Mouse (Mus musculus) forebrain, embryonic 16.5 days (tissue): ENCODE data around the gene Galnt6. TPM values are rescaled to one million over a fixed set of nuclear protein-coding genes. Genes with fewer than 3 reads are reported as not detected.

Experiments
- ATAC-seq: fragments of 200-750 bp; cut with Nextera tagmentation; 2 replicates; pipeline ENCODE4 v1.8.0; 2017; ENCODE audit warnings: mild to moderate bottlenecking, moderate library complexity
- H3K27ac ChIP-seq: fragments of 300-500 bp; sonication (generic); 2 replicates; pipeline ENCODE4 v1.5.1; 2014; ENCODE audit warnings: low read length, control low read depth
- H3K27me3 ChIP-seq: fragments of 300-500 bp; sonication (generic); replicated peaks from 2 replicates; pipeline ENCODE4 v1.6.1; 2014; ENCODE audit warnings: low read length; ENCODE audit not compliant: control insufficient read depth, insufficient read depth
- H3K36me3 ChIP-seq: fragments of 300-500 bp; sonication (generic); 2 replicates; pipeline ENCODE4 v1.6.1; 2014; ENCODE audit not compliant: control insufficient read depth, insufficient read depth
- H3K4me1 ChIP-seq: fragments of 300-500 bp; sonication (generic); replicated peaks from 2 replicates; pipeline ENCODE4 v1.6.1; 2014; ENCODE audit warnings: low read length; ENCODE audit not compliant: control insufficient read depth, insufficient read depth
- H3K4me2 ChIP-seq: fragments of 300-500 bp; sonication (generic); 2 replicates; pipeline ENCODE4 v1.6.1; 2014; ENCODE audit warnings: mild to moderate bottlenecking, low read length, control low read depth
- H3K4me3 ChIP-seq: fragments of 300-500 bp; sonication (generic); replicated peaks from 2 replicates; pipeline ENCODE4 v1.5.1; 2014; ENCODE audit warnings: mild to moderate bottlenecking, low read length, control low read depth
- H3K9ac ChIP-seq: fragments of 300-500 bp; sonication (generic); replicated peaks from 2 replicates; pipeline ENCODE4 v1.6.1; 2014; ENCODE audit warnings: low read depth, low read length, control low read depth
- H3K9me3 ChIP-seq: fragments of 300-500 bp; sonication (generic); 2 replicates; pipeline ENCODE4 v1.6.1; 2016; ENCODE audit warnings: low read length; ENCODE audit not compliant: control insufficient read depth
- WGBS: fragments of 180-500 bp; shearing (Covaris S2); extraction: QIAGEN DNeasy Blood & Tissue Kit; methylation state at CpG from one replicate; pipeline ENCODE4 v1.1.7; 2014; 5-methylcytosine and 5-hydroxymethylcytosine counted together
- polyA plus RNA-seq: library from polyadenylated mRNA; unstranded; fragments of >200 nt; fragmentation: Nextera tagmentation; extraction: Ambion mirVana; gene quantifications from 2 replicates; pipeline ENCODE4 v1.2.1, GENCODE M21; 2015

Gene Galnt6
- polyA plus RNA-seq, 1 experiment from 2014 or later, result 0.34 TPM

DNA sequence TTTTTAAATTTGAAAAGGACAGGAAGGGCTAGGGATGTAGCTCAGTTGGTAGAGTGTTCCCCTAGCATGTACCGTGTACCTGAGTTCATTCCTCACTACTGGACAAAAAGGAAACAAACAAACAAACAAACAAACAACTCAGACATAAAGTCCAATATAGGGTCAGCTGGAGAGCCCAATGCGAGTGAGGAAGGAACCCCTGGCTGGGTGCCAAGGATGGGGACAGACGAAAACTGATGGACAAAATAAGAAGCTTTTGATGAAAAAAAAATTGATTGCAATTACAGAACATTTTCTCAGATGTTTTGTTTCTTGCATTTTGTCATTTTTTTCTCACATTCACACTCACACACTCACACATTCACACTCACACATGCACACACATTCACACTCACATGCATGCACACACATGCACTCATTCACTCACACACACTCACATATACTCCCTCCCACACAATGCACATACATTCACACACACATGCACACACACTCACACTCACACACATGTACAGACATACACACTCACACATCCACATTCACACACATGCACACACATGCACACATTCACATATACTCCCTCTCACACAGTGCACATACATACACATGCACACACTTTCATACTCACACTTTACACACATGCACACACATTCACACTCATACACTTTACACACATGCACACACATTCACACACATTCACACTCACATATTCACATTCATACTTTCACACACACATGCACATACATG lies 26.9 kb upstream of the Galnt6 start:
- Histone ChIP-seq H3K27me3 (no peaks in the 10 kb centered on the region), H3K36me3 (no peaks in the 10 kb centered on the region), H3K9me3 (no peaks in the 10 kb centered on the region), H3K4me1 (peaks cover 15% of the 10 kb centered on the region), H3K27ac (no peak overlapping the region; the same call in 1 of the 2 replicates), H3K9ac (no peak overlapping the region; the same call in 1 of the 2 replicates), H3K4me3 (no peak overlapping the region), H3K4me2 (no peak overlapping the region)
- no peak for ATAC-seq
- WGBS, result 52% methylated on average over 3 of the region's 3 CpGs

DNA sequence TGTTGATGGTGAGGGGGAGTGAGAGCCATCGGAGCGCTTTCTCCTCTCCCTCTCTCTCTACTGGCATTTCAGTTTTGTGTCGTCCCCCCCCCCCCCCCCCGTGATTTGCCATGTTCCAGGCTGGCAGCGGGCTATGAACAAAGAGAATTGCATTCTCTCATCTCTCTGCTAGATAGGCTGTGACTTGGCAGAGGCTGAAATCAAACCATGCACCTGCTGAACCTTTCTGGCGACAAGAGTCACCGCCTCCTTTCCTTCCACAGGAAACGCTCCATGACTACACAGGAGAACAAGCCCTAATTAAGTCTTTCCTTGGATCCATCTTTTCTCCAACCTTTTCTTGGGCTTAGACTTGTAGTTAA lies 26.3 kb upstream of the Galnt6 start:
- ATAC-seq, result peak; percentile 18; the same call in 1 of the 2 replicates
- peak overlapping the region; percentile 61 for H3K27ac ChIP-seq

DNA sequence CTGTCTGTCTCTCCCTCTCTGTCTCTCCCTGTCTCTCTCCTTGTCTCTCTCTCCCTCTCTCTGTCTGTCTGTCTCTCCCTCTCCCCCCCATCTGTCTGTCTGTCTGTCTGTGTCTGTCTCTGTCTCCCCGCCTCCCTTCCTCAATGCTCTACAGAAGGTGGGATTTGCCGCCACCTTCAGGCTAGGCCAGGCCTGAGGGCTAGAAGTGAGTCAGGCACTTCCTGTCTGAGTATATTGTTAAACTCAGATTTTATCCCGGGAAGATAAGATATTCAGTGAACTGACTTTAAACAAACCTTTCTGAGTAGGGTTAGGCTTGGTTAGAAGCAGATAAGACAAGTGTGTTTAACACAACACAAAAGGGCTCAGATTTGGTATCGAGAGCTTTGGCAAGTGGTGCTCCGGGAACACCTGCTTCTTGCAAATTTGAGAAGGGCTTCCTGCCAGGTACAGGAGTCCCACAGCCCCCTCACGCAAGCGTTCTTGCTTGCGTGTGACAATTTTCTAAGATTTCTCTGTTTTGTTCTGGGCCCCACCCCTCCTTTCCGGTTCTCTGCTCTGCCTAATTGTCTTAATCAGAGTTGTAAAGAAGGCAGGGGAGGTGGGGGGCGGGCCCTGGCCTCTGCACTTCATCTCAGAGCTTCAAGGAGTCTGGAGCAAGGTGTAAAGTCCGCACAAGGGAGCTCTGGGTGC lies 25.8 kb upstream of the Galnt6 start:
- H3K36me3 ChIP-seq, result no peaks in the 10 kb centered on the region
- peak overlapping the region; percentile 13; the same call in 1 of the 2 replicates for H3K4me3 ChIP-seq
- peak overlapping the region; percentile 48 for H3K9ac ChIP-seq
- 3% methylated on average over 11 of the region's 11 CpGs for WGBS
- peaks cover 11% of the 10 kb centered on the region for H3K4me1 ChIP-seq
- peak overlapping the region; percentile 61 for H3K27ac ChIP-seq
- ATAC-seq, result peak; percentile 51; the same call in 1 of the 2 replicates
- peak overlapping the region; percentile 46 for H3K4me2 ChIP-seq
- H3K27me3 ChIP-seq, result no peaks in the 10 kb centered on the region
- H3K9me3 ChIP-seq, result no peaks in the 10 kb centered on the region

More for the DNA sequence above, 26.3 kb upstream of the Galnt6 start:
- Histone ChIP-seq H3K9ac (peak overlapping the region; percentile 48), H3K27me3 (no peaks in the 10 kb centered on the region), H3K4me3 (peak overlapping the region; percentile 13; the same call in 1 of the 2 replicates), H3K4me2 (peak overlapping the region; percentile 46), H3K9me3 (no peaks in the 10 kb centered on the region), H3K36me3 (no peaks in the 10 kb centered on the region), H3K4me1 (peaks cover 11% of the 10 kb centered on the region)
- 25% methylated on average over 6 of the region's 8 CpGs for WGBS

DNA sequence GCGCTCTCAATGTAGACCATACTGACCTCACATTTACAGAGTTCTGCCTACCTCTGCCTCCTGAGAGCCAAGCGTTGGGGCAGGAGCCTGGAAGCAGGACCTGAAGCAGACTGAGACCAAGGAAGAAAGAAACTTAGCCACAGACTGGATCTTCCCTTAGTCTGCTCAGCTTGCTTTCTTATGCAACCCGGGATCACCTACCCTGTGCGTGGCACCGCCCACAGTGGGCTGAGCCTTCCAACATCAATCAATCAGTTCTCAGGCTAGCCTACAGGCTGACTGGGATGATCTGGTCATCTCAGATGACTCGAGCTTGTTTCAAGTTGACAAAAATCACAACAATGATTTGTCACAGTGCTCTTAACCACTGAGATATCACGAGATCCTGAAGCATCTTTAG lies 24.9 kb upstream of the Galnt6 start:
- Histone ChIP-seq H3K4me3 (no peak overlapping the region), H3K4me1 (peaks cover 11% of the 10 kb centered on the region), H3K9ac (no peak overlapping the region), H3K4me2 (no peak overlapping the region), H3K27me3 (no peaks in the 10 kb centered on the region), H3K9me3 (no peaks in the 10 kb centered on the region), H3K27ac (no peak overlapping the region), H3K36me3 (no peaks in the 10 kb centered on the region)
- ATAC-seq, result no peak
- 49% methylated on average over 7 of the region's 7 CpGs for WGBS

DNA sequence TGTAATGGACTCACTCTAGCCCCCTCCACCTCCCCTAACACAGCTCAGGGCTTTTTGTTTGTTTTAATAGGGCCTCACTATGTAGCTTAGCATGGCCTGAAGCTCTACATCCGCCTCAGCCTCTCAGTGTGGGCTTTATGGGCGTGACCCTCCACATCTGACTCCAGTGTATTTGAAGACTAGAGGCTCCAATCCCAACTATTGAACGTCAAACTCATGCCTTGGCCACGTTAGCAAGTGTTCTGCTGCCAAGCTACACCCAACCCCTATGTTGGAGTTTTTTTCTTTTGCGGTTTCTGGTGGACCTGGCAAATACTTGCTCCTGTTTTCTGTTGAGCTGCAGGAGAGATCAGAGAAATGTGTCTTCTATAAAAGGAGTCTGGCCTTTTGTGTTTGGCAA lies 23.9 kb upstream of the Galnt6 start:
- WGBS, result 56% methylated on average over 5 of the region's 5 CpGs
- H3K4me2 ChIP-seq, result no peak overlapping the region
- H3K9ac ChIP-seq, result no peak overlapping the region
- H3K4me3 ChIP-seq, result no peak overlapping the region
- H3K27me3 ChIP-seq, result no peaks in the 10 kb centered on the region
- peaks cover 11% of the 10 kb centered on the region for H3K4me1 ChIP-seq
- H3K9me3 ChIP-seq, result no peaks in the 10 kb centered on the region
- no peak overlapping the region for H3K27ac ChIP-seq
- H3K36me3 ChIP-seq, result no peaks in the 10 kb centered on the region
- ATAC-seq, result no peak

DNA sequence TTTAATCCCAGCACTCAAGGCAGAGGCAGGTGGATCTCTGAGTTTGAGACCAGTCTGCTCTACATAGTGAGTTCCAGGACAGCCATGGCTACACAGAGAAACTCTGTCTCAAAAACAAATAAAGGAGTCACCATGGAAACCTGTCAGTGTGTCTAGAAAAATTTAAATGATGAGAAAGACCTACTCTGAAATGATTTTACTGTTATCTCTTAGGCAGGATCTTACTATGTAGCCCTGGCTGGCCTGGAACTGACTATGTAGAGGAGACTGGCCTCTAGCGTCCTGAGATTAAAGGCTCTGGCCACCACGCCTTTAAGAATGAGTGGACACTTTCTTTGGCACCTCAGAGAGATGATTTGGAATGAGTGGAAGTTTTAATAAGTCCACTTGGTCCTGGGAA lies 23.3 kb upstream of the Galnt6 start:
- Histone ChIP-seq H3K9me3 (no peaks in the 10 kb centered on the region), H3K4me3 (no peak overlapping the region), H3K4me2 (no peak overlapping the region), H3K36me3 (no peaks in the 10 kb centered on the region), H3K4me1 (peaks cover 16% of the 10 kb centered on the region), H3K27me3 (no peaks in the 10 kb centered on the region), H3K27ac (no peak overlapping the region), H3K9ac (no peak overlapping the region)
- ATAC-seq, result no peak
- 80% methylated on average over 2 of the region's 2 CpGs for WGBS

DNA sequence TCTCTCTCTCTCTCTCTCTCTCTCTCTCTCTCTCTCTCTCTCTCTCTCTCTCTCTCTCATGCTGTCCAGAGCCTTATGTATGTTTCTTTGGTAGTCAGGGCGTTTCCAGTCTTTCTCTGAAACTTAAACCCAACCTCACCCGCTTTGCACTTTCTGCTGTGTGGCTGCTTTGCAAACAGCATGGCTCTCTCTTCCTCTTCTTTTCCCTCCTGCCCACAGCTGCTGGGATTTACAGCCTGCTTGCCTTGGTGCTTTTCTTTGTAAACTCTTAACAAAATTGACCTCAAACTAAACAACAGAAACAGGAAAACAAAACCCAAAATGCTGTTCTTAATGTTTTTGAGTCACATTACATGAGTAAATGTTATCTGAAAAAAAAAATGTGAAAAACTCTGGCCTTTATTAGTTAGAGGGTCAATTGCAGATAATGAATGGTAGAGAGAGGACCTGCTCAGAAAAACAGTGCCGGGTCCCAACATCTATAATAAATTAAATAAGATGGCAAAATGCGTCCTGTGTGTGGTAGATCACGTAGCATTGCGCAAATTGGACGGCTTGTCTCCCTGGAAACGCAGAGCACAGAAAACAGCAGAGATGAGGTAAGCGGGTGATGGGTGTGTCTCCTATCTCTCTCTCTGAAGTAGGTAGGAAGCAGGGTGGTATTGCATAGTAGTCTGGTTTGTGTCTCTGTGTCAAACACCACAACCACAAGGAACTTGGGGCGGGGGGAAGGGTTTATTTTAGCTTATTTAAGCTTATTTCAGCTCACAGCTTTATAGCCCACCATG lies 20.8 kb upstream of the Galnt6 start:
- H3K4me1 ChIP-seq, result peaks cover 7% of the 10 kb centered on the region
- H3K27ac ChIP-seq, result no peak overlapping the region
- H3K4me2 ChIP-seq, result no peak overlapping the region
- no peak for ATAC-seq
- no peaks in the 10 kb centered on the region for H3K9me3 ChIP-seq
- no peaks in the 10 kb centered on the region for H3K27me3 ChIP-seq
- no peak overlapping the region for H3K9ac ChIP-seq
- no peak overlapping the region for H3K4me3 ChIP-seq
- H3K36me3 ChIP-seq, result no peaks in the 10 kb centered on the region
- WGBS, result 80% methylated on average over 10 of the region's 10 CpGs

DNA sequence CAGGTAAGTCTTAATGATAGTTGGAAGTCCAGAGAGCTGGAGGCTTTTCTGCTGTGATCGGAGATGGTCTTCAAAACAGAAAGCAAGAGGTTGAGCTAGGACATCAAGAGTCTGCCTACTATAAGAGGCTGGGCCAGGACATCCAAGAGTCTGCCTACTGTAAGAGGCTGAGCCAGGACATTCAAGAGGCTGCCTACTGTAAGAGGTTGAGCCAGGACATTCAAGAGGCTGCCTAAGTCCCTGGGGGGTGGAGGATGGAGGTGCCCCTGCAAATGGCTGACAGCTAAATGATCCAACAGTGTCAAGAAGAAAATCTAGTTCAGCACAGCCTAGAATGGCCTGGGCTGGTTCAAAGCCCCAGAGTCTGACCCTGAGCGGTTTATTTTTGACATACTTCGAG lies 19.4 kb upstream of the Galnt6 start:
- Histone ChIP-seq H3K9me3 (no peaks in the 10 kb centered on the region), H3K4me1 (peaks cover 5% of the 10 kb centered on the region), H3K4me3 (no peak overlapping the region), H3K4me2 (no peak overlapping the region), H3K27ac (no peak overlapping the region), H3K9ac (no peak overlapping the region), H3K27me3 (no peaks in the 10 kb centered on the region), H3K36me3 (no peaks in the 10 kb centered on the region)
- ATAC-seq, result no peak
- WGBS, result 90% methylated on average over 3 of the region's 3 CpGs
